Mouse (Mus musculus) spleen, postnatal 14 days (tissue): ENCODE measurements around the gene Bpifb5.
"Not testable (repeated sequence)": the region's sequence is repeated elsewhere in the genome, so short reads cannot be mapped to it uniquely, and the experiment has no call there.

Source experiments
- DNase-seq, 2 experiments: peaks; one replicate each; pipeline ENCODE4 v3.0.0; 2021 to 2022; ENCODE audit warnings: low spot score in 2 of 2

The Bpifb5 gene

DNA sequence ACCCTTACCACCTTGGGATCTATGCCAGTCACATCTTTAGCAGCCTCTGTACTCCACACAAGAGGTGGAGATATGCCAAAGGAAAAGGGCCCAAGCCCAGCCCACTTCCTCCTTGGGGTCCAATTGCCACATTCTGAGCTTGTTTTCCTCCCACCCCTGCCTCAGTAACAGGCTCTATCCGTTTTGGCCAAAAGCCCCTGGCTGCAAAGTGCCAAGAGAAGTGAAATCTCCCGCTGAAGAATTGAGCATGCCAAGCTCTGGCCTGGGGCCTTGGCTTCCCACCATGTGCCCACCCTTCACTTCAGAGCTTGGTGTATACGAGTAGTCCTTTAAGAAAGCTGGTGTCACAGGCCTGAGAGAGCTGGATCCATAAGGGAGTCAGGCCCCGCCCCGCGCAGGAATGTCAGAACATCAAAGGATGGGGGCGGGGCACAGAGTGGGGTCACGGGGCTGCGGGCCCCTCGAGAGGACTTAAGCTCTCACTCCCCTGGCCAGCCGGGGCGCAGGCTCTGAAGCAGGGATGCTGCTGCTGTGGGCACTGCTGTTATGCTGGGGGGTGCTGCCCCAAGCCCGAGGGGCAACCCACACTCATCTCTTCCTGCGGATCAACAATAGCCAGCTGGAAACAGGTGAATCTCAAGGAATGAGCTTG lies at the start of gene Bpifb5:
Bpifb5 (plus strand) TSS at position 478 of the 652 bp plus-strand sequence.
- DNase-seq = no peak

DNA sequence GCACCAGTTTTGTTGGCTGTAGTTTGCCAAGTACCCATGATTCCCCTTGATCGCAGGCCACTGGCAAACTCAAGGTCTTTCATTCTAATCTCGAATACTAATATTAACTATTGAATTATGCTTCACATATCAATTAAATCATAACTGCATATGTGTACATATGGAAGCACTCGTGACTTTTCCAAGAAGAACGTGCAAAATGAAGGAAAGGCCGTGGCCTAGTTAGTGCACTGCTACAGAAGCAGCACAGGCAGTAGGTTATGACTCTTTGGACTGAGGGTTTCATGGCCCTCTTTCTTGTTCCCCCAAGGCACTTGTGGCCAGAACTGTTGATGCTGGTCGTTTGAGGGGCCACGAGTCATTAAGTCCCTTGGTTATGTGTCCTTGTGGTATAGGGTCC lies 41.6 kb upstream of the Bpifb5 start:
- not testable (repeated sequence) for DNase-seq

DNA sequence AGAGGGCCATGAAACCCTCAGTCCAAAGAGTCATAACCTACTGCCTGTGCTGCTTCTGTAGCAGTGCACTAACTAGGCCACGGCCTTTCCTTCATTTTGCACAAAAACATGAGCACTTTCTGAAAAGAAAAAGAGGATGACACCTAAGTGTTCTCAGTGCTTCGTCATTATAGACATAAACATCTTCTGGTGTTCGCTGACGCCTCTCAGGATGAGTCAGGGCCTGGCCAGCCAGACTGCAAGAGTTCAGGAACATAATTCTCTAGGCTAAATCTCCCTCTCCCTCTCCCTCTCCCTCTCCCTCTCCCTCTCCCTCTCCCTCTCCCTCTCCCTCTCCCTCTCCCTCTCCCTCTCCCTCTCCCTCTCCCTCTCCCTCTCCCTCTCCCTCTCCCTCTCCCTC lies 40.5 kb upstream of the Bpifb5 start:
- DNase-seq = not testable (repeated sequence)

DNA sequence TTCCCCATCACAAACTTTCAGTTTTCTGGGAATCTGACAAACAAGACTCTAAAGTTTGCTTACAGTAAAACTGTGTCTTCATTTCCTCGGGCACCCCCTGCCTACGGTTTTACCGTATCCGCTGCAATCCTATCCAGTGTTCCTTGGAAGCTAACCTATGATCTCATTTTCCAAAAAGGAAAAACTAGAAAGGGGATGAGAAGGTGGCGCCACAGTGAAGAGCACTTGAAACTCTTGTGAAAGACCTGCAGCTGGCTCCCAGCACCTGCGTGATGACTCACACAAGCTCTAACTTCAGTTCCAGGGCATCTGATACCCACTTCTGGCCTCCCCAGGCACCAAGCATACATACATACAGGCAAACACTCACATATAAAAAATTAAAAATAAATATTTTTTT lies 38.2 kb upstream of the Bpifb5 start:
- no peak for DNase-seq

DNA sequence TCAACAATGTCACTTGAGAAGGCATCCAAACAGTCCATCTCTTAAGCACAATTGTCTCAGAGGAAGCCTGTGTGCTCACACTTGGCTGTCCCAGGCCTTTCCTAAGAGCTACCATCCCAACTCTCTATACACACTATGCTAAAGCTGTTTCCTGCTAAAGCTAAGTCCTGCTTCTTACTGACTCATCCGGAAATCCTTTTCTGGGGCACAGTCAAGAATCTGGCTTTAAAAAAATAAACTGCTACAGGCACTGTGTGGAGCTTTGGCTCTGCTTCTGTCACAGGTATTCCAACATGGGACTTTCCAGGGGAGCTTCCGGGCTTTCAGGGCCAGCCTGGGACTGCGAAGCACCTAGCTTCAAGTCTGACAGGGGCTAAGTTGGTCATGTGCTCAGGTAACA lies 37.8 kb upstream of the Bpifb5 start:
- no peak for DNase-seq

DNA sequence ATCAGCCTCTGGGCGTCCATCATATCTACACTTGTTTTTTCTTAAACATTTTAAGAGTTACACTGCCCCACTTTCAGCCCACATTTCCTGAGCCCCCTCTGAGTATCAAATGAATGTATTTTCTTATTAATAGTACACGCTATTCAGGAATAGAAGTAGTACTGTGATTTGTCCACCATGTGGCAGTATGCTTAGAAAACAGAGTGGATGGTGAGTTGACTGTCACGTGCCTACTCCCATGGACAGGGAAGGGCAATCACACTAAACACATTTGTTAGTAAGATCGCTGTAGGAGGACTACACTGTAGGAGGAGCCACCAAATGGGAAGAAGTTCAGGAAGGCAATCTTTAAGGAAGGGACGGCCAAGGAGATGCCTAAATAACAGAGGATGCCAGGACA lies 36.1 kb upstream of the Bpifb5 start:
- no peak for DNase-seq

DNA sequence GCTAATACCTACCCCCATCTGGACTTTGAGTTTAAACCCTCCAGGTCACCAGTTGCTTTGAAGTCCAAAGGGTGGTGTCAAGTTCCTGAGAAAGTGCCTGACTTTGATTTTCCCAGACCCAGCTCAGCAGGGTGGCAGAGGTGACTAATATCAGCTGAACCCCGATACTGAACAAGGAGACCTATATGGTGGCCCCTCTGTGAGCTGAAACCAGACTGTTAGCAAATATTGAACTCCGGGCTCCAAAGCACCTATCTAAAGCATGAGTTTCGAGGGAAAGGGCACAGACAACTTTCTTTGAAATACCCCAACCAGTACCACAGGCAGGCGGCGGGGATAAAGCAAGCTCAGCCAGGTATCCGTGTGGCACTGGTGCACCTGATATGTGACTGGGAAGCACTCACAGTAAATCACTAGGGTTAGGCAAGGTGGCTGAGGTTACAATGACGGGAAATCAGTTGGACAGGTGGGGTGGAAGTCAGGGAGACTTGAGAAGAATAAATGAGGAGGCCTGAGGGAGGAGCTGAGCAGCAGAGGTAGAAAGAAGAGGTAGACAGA lies 33.6 kb upstream of the Bpifb5 start:
- no peak for DNase-seq

DNA sequence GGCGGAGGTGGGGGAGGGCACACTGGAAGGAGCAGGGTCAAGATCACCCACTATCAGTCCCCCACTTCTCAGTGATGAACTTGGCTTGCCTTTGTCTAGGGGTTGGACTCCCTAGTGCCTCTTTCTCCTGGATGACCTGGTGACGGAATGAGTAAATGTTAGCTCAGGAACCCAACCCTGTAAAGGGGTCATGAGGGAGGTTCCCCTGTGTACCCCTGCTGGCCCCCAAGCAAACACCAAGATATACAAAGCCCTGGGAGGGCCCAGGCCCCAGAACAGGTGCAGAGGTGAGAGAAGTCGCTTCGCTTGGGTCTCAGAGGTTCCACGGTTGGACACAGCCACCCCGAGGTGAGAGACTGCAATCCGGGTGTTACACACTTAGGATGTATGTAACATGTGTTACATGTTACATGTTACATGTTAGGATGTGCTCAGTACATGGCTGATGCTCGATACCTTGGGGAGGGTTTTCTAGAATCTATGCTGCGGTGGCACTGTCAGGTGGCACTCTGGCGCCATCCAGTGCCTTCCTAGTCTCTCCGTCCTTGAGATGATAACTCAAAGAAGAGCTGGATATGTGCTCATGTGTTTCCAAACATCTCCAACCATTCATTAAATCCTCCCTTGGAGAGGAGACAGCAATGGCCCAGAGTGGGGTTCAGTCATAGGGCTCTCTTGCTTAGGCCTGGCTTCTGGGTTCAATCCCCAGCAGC lies 32.8 kb upstream of the Bpifb5 start, which contains the start of gene Bpifb1:
Bpifb1 (plus strand) TSS at position 273 of the 713 bp plus-strand sequence.
- no peak for DNase-seq

DNA sequence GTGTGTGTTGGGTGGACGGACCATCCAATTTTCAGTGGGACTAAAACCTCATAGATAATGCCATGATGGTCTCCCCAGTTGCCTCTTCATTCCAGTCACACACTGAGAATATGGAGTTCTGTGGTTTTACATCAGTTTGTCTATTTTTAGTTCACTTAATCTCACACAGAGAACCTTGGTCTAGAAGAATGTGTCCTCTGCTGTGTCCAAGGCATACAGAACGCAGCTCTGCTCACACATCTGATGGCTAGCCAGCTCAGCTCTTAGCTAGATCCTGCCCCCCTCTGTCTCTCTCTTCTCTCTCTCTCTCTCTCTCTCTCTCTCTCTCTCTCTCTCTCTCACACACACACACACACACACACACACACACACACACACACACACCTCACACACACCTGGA lies 31.4 kb upstream of the Bpifb5 start:
- no peak for DNase-seq

DNA sequence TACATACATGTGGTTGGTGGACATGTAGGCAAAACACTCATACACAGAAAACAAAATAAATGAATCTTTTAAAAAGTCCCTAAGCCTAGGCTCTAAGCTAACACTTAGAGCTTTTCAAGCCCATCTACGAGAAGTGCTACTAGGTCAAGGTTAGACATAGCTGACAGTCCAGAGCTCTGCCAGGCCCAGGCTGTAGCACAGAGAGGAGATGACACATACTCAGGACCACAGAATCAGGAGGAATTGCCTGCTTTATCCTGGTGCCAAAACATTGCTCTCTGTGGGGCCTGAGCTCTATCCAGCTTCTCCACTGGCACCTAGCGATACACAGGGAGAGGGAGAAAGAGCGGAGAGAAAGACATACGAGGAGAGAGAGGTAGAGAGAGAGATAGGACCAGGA lies 30.5 kb upstream of the Bpifb5 start:
- DNase-seq = no peak

DNA sequence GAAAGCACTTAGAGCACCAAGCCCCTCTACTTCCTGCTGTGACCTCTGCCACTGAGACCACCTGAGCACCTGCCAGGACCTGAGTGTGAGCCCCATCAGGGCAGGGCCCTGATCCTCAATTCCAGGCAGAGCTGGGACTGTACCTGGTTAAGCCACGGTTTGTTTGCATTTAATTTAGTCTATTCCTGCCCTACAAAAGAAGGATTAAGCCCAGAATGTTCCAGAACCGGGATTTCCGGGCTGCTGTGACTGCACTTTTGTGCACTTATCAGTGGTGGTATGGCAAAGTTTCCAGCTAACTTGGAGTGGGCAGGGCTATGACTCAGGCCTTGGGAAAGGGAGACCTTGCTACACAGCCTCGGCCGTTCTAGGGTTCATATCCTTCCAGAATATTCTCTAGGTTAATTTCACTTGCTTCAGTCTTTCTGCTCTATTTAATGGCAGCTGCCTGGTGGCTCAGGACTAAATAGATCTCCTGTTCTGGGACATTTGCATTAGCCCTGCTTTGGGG lies 29.5 kb upstream of the Bpifb5 start:
- DNase-seq = no peak

DNA sequence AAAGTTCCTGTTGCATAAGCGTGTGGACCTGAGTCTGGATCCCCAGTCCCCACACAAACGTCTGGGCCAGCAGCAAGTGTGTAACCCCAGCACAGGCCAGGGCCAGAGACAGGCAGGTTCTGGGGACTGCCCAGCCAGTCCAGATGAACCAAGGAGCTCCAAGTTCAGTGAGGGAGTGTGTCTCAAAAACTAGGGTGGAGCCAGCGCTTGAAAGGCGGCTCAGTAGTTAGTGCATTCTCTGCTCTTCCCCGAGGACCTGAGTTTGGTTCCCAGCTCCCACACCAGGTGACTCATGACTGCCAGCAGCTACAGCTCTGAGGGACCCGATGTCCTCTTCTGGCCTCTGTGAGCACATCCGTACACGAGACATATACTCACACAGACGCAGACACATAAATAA lies 26.5 kb upstream of the Bpifb5 start:
- no peak for DNase-seq

DNA sequence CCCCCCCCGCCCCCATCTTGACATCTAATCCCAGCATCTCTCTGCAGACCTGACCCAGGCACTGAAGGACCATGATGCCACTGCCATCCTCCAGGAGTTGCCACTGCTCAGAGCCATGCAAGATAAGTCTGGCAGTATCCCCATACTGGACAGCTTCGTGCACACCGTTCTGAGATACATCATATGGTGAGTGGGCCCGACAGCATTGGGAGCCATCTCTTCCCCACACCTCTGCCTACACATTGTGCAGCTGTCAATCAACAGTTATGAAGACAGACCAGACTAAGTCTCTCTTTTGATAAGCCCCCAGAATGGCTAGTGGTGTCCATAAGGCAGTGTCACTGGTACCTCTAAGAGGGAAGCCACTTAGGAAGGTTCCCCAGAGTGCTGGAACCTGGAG lies 18.9 kb upstream of the Bpifb5 start:
- DNase-seq = no peak

DNA sequence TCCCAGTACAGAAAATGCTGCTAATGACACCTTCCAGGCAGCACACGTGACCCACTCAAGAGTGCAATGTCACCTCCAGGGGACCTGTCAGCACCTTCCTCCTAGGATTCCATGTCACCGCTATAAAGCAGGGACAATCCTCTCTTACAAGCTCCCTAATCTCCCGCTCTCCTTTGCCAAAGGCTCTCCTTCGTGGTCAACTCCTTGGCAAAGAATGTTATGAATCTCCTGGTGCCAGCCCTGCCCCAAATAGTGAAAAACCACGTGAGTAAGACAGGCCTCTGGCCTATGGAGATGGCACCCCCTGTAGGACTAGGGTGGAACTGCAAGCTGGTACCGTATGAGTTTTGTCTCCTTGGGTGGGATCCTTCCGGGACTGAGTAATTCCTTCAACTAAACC lies 16.6 kb upstream of the Bpifb5 start:
- DNase-seq = peak in 1 of 2 experiments; percentile 3

DNA sequence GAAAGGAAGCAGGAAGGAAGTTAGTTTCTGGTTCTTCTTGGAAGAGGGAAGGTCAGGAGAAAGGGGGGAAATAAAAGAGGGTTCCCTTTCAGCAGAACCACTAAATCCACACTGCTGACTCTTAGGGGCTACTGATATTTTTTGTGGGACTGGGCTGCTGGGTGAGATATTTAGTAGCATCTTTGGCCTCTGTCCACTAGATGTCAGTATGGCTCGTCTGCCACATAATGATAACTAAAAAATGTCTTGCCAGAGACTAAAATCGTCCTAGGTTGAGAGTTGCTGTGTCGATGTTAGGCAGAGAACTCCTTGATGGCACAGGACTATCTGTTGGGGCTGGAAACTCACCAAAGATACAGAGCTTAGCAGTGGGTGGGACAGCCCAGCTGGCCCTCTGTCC lies 14.4 kb upstream of the Bpifb5 start:
- no peak for DNase-seq

DNA sequence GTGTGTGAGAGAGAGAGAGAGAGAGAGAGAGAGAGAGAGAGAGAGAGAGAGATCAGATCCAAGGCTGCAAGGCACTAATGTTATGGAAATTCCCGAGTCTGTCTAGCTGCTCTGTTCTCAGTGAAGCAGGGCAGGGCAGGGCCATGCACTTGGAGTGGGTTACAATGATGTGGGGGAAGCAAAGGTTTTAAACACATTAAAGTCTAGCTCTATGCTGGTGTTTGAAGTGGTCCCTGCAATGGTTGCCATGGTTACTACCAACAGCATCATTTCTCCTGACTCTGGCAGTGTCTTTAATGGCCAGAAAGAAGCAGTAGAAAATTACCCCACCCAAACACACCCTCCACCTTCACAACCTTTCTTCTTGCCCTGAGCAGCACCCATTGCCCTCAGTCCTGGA lies 12.4 kb upstream of the Bpifb5 start:
- DNase-seq = no peak

DNA sequence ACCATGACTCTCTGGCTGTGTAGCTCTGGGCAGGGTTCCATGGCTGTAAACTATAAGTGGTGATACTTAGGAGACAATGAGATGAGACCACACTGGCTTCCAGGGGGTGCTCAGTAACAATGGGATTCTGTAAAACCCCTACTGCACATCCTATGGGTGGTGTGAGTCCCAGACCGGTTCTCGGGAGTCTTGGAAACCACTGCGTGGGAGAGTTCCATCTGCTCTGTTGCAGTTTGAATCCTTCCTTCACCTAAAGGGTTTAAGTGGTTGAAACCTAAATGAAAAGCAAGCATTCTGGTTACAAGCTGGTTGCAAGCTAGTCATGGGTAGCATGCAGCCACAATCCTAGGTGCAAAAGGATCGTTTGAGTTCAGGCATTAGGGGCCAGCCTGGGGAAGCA lies 11.7 kb upstream of the Bpifb5 start:
- DNase-seq = no peak

DNA sequence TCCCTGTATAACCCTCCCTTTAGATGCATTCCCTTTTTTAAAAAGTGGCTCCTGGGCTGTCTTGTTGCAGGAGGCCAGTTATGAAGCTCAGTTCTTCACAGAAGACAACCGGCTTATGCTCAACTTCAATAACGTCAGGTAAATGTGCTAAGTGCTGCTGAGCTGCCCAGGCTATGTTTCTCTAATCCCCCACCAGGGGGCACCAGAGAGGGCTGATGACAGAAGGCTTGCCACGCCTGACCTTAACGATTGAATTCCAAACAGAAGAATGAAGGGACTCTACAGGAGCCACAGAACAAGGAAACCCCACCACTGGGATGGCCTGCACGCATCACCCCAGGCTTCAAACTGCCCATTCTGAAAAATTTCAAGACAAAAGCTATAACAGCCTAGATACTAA lies 8.4 kb upstream of the Bpifb5 start:
- DNase-seq = peak; percentile 17 to 28

DNA sequence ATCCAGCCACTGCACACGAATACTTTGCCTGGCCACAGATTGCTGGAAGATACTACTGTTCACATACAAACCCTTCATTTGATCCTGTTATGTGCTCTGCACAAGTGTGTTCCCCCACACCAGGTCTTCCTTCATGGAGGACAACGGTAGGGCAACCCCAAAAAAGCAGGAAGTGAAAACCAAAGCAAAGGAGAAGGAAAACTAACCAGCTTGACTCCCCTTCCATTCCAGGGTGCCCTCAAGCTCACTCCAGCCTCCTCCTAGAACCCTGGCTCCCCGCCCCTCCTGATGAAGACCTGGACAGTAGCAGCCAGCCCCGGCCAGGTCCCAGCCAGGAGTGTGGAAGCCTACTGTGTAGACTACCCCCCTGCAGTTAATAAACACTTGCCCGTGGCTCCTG lies 3.6 kb upstream of the Bpifb5 start:
- no peak for DNase-seq

DNA sequence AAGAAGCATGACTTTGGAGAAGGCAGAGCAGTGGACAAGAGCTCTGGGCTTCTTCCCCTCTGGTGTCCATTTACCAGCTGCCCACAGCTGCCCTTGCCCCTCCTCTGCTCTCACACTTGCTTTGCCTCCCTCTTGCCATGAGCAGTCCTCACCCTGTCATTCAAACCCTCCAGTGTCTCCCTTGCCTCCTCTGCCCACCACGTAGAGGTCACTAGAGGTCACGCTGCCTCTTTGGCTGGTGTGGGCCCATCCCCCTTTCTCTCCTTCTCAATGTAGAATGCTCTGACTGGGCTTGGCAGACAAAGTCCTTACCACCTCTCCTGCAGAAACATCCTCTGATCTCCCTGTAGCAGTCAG lies 353 bp downstream of the Bpifb5 start:
- DNase-seq = no peak

DNA sequence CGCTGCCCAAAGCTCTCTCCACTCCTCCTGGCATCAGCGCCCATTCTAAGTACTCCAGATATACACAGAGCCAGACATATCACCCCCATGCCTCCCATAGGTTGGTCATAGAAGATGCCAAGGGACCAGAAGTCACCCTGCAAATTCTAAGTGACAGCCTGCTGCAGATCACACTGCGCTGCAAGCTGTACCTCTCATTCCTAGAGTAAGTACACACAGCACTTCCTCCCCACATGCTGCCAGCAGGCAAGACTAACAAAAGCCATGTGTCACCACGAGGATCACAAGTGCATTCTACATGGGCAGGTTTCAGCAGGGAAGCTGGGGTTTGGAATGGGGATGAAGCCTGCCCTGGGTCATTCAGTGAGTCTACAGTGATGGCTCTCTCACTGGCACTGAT lies 3.4 kb downstream of the Bpifb5 start:
- DNase-seq = no peak

DNA sequence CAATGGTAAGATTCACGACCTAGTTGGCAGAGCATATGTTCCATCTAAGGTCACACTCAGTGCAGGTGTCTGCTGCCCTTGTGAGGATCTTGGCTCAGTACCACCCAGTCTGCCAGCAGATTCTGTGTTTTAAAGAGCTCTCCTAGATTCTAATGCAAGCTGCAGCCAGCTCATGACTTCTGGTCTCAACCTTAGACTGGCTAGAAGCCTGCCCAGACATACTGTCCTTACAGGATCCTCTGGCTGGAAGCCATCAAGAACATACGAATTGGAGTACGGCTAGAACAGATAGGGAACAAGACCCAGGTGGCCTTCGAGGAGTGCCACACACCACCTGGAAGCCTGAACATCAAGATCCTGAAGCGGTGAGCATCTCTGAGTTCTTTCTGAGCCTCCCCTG lies 4.3 kb downstream of the Bpifb5 start:
- DNase-seq = no peak

DNA sequence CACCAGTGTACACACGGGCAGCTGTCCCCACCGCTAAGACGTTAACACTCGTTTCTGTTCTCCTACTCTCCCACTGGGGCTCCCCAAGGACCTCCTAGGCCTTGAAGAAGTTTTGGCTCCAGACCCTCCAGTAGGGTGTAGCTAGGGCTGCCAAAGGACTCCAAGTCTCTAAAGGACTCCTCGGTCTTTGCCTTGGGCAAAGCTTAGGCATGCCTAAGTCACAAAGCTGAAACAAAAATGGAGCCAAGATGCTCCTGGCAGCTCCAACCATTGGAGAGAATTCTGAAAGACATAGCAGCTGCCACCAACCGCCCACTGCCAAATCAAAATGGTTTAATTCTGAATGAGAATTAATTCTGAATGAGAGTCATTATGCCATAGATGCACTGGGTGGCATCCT lies 9.9 kb downstream of the Bpifb5 start:
- no peak for DNase-seq
